Mouse (Mus musculus): ENCODE measurements around the gene Tab1.

- TF ChIP-seq CTCF (IDR thresholded peaks at IDR 0.05; ENCODE audit: extremely low read depth, insufficient read depth, low read length) (no peak), POLR2A (IDR thresholded peaks at IDR 0.05; ENCODE audit: extremely low read depth, insufficient read depth, low read length) (no peak)
These were observed 31.4 kb upstream of the Tab1 start for GRCm38 (mm10) chr15:80101503-80101902.

All from cortical plate, adult 2 months (tissue).